Mouse (Mus musculus) lung, embryonic 16.5 days (tissue): ENCODE measurements around the gene Krt77. TPM values are rescaled to one million over a fixed set of nuclear protein-coding genes. Genes with fewer than 3 reads are reported as not detected.

Experiments used
- microRNA-seq: library from miRNA; unstranded; fragments of <30 nt; microRNA quantifications from one replicate; pipeline ENCODE4, GENCODE M21; 2016
- polyA plus RNA-seq: library from polyadenylated mRNA; unstranded; fragments of >200 nt; fragmentation: Nextera tagmentation; extraction: Ambion mirVana; gene quantifications from 2 replicates; pipeline ENCODE4 v1.2.1, GENCODE M21; 2015

Krt77 gene
- polyA plus RNA-seq, 1 experiment from 2014 or later = not detected

Small RNA genes lying within 50 kb of the gene (microRNA-seq; reads per million reads assigned to microRNA genes)
- not detected for gene Gm44356

Other genes with a start within 250 kb of the Krt77 start
- not detected in 2 replicates for gene Gm5414, start 241.5 kb downstream of the Krt77 start, polyA plus RNA-seq
- gene Gm5478, start 222.3 kb downstream of the Krt77 start, polyA plus RNA-seq = not detected in 2 replicates
- gene Krt6b, start 189.4 kb downstream of the Krt77 start, polyA plus RNA-seq = not detected in 2 replicates
- gene Krt6a, start 175.4 kb downstream of the Krt77 start, polyA plus RNA-seq = 0.67 and 1.3 TPM in 2 replicates
- gene Krt5, start 156.8 kb downstream of the Krt77 start, polyA plus RNA-seq = 4.4 and 9.4 TPM in 2 replicates
- not detected in 2 replicates for gene Krt71, start 126.6 kb downstream of the Krt77 start, polyA plus RNA-seq
- not detected in 2 replicates for gene Krt72, start 83.2 kb downstream of the Krt77 start, polyA plus RNA-seq
- gene Krt73, start 67.4 kb downstream of the Krt77 start, polyA plus RNA-seq = not detected in 2 replicates
- not detected in 2 replicates for gene Krt2, start 51.5 kb downstream of the Krt77 start, polyA plus RNA-seq
- gene Krt1, start 18.9 kb downstream of the Krt77 start, polyA plus RNA-seq = 0.29 and 4.4 TPM in 2 replicates
- gene Krt76, start 23.2 kb upstream of the Krt77 start, polyA plus RNA-seq = not detected in 2 replicates
- gene Krt4, start 55.0 kb upstream of the Krt77 start, polyA plus RNA-seq = 14.2 and 23.3 TPM in 2 replicates
- gene Krt79, start 70.6 kb upstream of the Krt77 start, polyA plus RNA-seq = 0.80 and 1.2 TPM in 2 replicates
- 0.10 and 0.21 TPM in 2 replicates for gene Krt78, start 84.6 kb upstream of the Krt77 start, polyA plus RNA-seq
- 402 and 445 TPM in 2 replicates for gene Krt8, start 134.8 kb upstream of the Krt77 start, polyA plus RNA-seq
- gene Krt18, start 158.5 kb upstream of the Krt77 start, polyA plus RNA-seq = 263 and 293 TPM in 2 replicates
- gene Eif4b, start 204.1 kb upstream of the Krt77 start, polyA plus RNA-seq = 122 and 123 TPM in 2 replicates
- 68.5 and 72.8 TPM in 2 replicates for gene Tns2, start 230.7 kb upstream of the Krt77 start, polyA plus RNA-seq